Mouse (Mus musculus): ENCODE measurements around the gene Ubr1.
"Not testable (repeated sequence)": the region's sequence is repeated elsewhere in the genome, so short reads cannot be mapped to it uniquely, and the experiment has no call there.

The Ubr1 gene

GRCm38 (mm10) chr2:120976990-120977925, 6.7 kb upstream of the Ubr1 start, which contains the start of gene Tmem62:
Gene Tmem62 (plus strand): TSS chr2:120977017.
- in situ Hi-C loops (cut with MseI, MboI): no loop called here

- in situ Hi-C loops (cut with MseI, MboI): no loop called here
Observed at GRCm38 (mm10) chr2:120976308-120976707, 5.8 kb upstream of the Ubr1 start.

GRCm38 (mm10) chr2:120972964-120973363, 2.4 kb upstream of the Ubr1 start:
- in situ Hi-C loops (cut with MseI, MboI): no loop called here

GRCm38 (mm10) chr2:120972257-120972656, 1.7 kb upstream of the Ubr1 start:
- in situ Hi-C loops (cut with MseI, MboI): not testable (repeated sequence)

GRCm38 (mm10) chr2:120971766-120972165, 1.3 kb upstream of the Ubr1 start:
- in situ Hi-C loops (cut with MseI, MboI): no loop called here

- in situ Hi-C loops (cut with MseI, MboI): no loop called here
Observed at GRCm38 (mm10) chr2:120970045-120970539, 423 bp downstream of the Ubr1 start.

- in situ Hi-C loops (cut with MseI, MboI): no loop called here
Observed at GRCm38 (mm10) chr2:120965486-120965885, 5.0 kb downstream of the Ubr1 start.

GRCm38 (mm10) chr2:120963110-120963509, 7.4 kb downstream of the Ubr1 start:
- in situ Hi-C loops (cut with MseI, MboI): no loop called here

GRCm38 (mm10) chr2:120960261-120960660, 10.3 kb downstream of the Ubr1 start:
- in situ Hi-C loops (cut with MseI, MboI): no loop called here

GRCm38 (mm10) chr2:120959827-120960226, 10.7 kb downstream of the Ubr1 start:
- in situ Hi-C loops (cut with MseI, MboI): no loop called here

GRCm38 (mm10) chr2:120959363-120959762, 11.2 kb downstream of the Ubr1 start:
- in situ Hi-C loops (cut with MseI, MboI): no loop called here

GRCm38 (mm10) chr2:120952176-120952938, 18.2 kb downstream of the Ubr1 start:
- in situ Hi-C loops (cut with MseI, MboI): no loop called here

GRCm38 (mm10) chr2:120951208-120951607, 19.3 kb downstream of the Ubr1 start:
- in situ Hi-C loops (cut with MseI, MboI): no loop called here

- in situ Hi-C loops (cut with MseI, MboI): no loop called here
Observed at GRCm38 (mm10) chr2:120933038-120933437, 37.5 kb downstream of the Ubr1 start.

- in situ Hi-C loops (cut with MseI, MboI): no loop called here
Observed at GRCm38 (mm10) chr2:120909556-120909955, 61.0 kb downstream of the Ubr1 start.

- in situ Hi-C loops (cut with MseI, MboI): no loop called here
Observed at GRCm38 (mm10) chr2:120896361-120896760, 74.2 kb downstream of the Ubr1 start.

- in situ Hi-C loops (cut with MseI, MboI): no loop called here
Observed at GRCm38 (mm10) chr2:120887601-120888000, 82.9 kb downstream of the Ubr1 start.

GRCm38 (mm10) chr2:120873192-120873591, 97.3 kb downstream of the Ubr1 start:
- in situ Hi-C loops (cut with MseI, MboI): no loop called here

- in situ Hi-C loops (cut with MseI, MboI): no loop called here
Observed at GRCm38 (mm10) chr2:120871447-120872336, 98.8 kb downstream of the Ubr1 start.

- in situ Hi-C loops (cut with MseI, MboI): no loop called here
Observed at GRCm38 (mm10) chr2:120867336-120867735, 103.2 kb downstream of the Ubr1 start.

GRCm38 (mm10) chr2:120866561-120866960, 104.0 kb downstream of the Ubr1 start:
- in situ Hi-C loops (cut with MseI, MboI): no loop called here

Data from mouse trophoblast stem cell (cell line).